Mouse (Mus musculus): ENCODE measurements around the gene Ifrd2. TPM values are rescaled to one million over a fixed set of nuclear protein-coding genes. Genes with fewer than 3 reads are reported as not detected.
A peak's percentile ranks its signal among the peaks of the same experiment; 100 is the strongest.

Ifrd2 gene
- total and polyA plus RNA-seq, 2 experiments from 2014 or later: 6.5 to 8.4 TPM

- 20% methylated on average over 9 of the region's 9 CpGs for WGBS
- Histone ChIP-seq H3K27me3 (ENCODE audit: insufficient read depth, low read length) (no peaks in the 10 kb centered on the region), H3K4me2 (ENCODE audit: low read depth, low read length, poor library complexity, severe bottlenecking) (peak overlapping the region; percentile 98; the same call in 1 of the 2 replicates), H3K9me3 (ENCODE audit: low read length) (no peaks in the 10 kb centered on the region), H3K4me3 (ENCODE audit: low read depth, low read length) (peak overlapping the region; percentile 80; the same call in 1 of the 2 replicates), H3K27ac (ENCODE audit: low read depth, low read length) (peak overlapping the region; percentile 95), H3K4me1 (ENCODE audit: insufficient read depth, low read length) (peaks cover 55% of the 10 kb centered on the region), H3K36me3 (ENCODE audit: insufficient read depth, low read length) (no peaks in the 10 kb centered on the region), H3K9ac (replicated peaks; ENCODE audit: low read length, poor library complexity, severe bottlenecking) (no peak overlapping the region)
- ATAC-seq (ENCODE audit: low FRiP score) (no peak), DNase-seq (ENCODE audit: low spot score) (no peak)
- no peak for TF ChIP-seq CTCF (IDR thresholded peaks at IDR 0.05)
These were observed 43.9 kb downstream of the Ifrd2 start for GRCm38 (mm10) chr9:107631311-107631826.

GRCm38 (mm10) chr9:107631861-107632260 lies 44.4 kb downstream of the Ifrd2 start:
- H3K4me1 ChIP-seq (ENCODE audit: insufficient read depth, low read length): peaks cover 51% of the 10 kb centered on the region
- no peak for TF ChIP-seq CTCF (IDR thresholded peaks at IDR 0.05)
- peak overlapping the region; percentile 95 for H3K27ac ChIP-seq (ENCODE audit: low read depth, low read length)
- no peaks in the 10 kb centered on the region for H3K9me3 ChIP-seq (ENCODE audit: low read length)
- peak overlapping the region; percentile 80; the same call in 1 of the 2 replicates for H3K4me3 ChIP-seq (ENCODE audit: low read depth, low read length)
- no peak for ATAC-seq (ENCODE audit: low FRiP score)
- WGBS: 60% methylated on average over 8 of the region's 8 CpGs
- no peaks in the 10 kb centered on the region for H3K36me3 ChIP-seq (ENCODE audit: insufficient read depth, low read length)
- peak overlapping the region; percentile 98 for H3K4me2 ChIP-seq (ENCODE audit: low read depth, low read length, poor library complexity, severe bottlenecking)
- H3K9ac ChIP-seq (replicated peaks; ENCODE audit: low read length, poor library complexity, severe bottlenecking): peak overlapping the region; percentile 87; the same call in 1 of the 2 replicates
- no peak for DNase-seq (ENCODE audit: low spot score)
- no peaks in the 10 kb centered on the region for H3K27me3 ChIP-seq (ENCODE audit: insufficient read depth, low read length)

- H3K4me1 ChIP-seq (ENCODE audit: insufficient read depth, low read length): peaks cover 49% of the 10 kb centered on the region
- ATAC-seq (ENCODE audit: low FRiP score): no peak
- no peaks in the 10 kb centered on the region for H3K36me3 ChIP-seq (ENCODE audit: insufficient read depth, low read length)
- no peak for TF ChIP-seq CTCF (IDR thresholded peaks at IDR 0.05)
- H3K4me3 ChIP-seq (ENCODE audit: low read depth, low read length): peak overlapping the region; percentile 80
- H3K9ac ChIP-seq (replicated peaks; ENCODE audit: low read length, poor library complexity, severe bottlenecking): peak overlapping the region; percentile 87
- no peaks in the 10 kb centered on the region for H3K9me3 ChIP-seq (ENCODE audit: low read length)
- peak overlapping the region; percentile 95 for H3K27ac ChIP-seq (ENCODE audit: low read depth, low read length)
- 13% methylated on average over 6 of the region's 6 CpGs for whole genome bisulfite sequencing
- peak overlapping the region; percentile 98 for H3K4me2 ChIP-seq (ENCODE audit: low read depth, low read length, poor library complexity, severe bottlenecking)
- H3K27me3 ChIP-seq (ENCODE audit: insufficient read depth, low read length): no peaks in the 10 kb centered on the region
- DNase-seq (ENCODE audit: low spot score): peak; percentile 68
These were observed 45.0 kb downstream of the Ifrd2 start for GRCm38 (mm10) chr9:107632478-107632877.

- peak; percentile 18; the same call in 1 of the 2 replicates for ATAC-seq (ENCODE audit: low FRiP score)
- TF ChIP-seq CTCF (IDR thresholded peaks at IDR 0.05): no peak
- WGBS: under 1% methylated on average over 33 of the region's 33 CpGs
These were observed 45.7 kb downstream of the Ifrd2 start for GRCm38 (mm10) chr9:107633091-107633660.

GRCm38 (mm10) chr9:107633661-107634405 lies 46.4 kb downstream of the Ifrd2 start:
- Histone ChIP-seq H3K4me3 (ENCODE audit: low read depth, low read length) (peak overlapping the region; percentile 80), H3K27me3 (ENCODE audit: insufficient read depth, low read length) (no peaks in the 10 kb centered on the region), H3K4me1 (ENCODE audit: insufficient read depth, low read length) (peaks cover 38% of the 10 kb centered on the region), H3K9me3 (ENCODE audit: low read length) (no peaks in the 10 kb centered on the region), H3K4me2 (ENCODE audit: low read depth, low read length, poor library complexity, severe bottlenecking) (peak overlapping the region; percentile 98), H3K9ac (replicated peaks; ENCODE audit: low read length, poor library complexity, severe bottlenecking) (peak overlapping the region; percentile 87), H3K36me3 (ENCODE audit: insufficient read depth, low read length) (no peaks in the 10 kb centered on the region), H3K27ac (ENCODE audit: low read depth, low read length) (peak overlapping the region; percentile 95)
- DNase-seq (ENCODE audit: low spot score): no peak
- WGBS: under 1% methylated on average over 15 of the region's 15 CpGs
- TF ChIP-seq CTCF (IDR thresholded peaks at IDR 0.05): no peak
- no peak for ATAC-seq (ENCODE audit: low FRiP score)

More at GRCm38 (mm10) chr9:107633091-107633660, 45.7 kb downstream of the Ifrd2 start:
- DNase-seq (ENCODE audit: low spot score): peak; percentile 70
- Histone ChIP-seq H3K4me2 (ENCODE audit: low read depth, low read length, poor library complexity, severe bottlenecking) (peak overlapping the region; percentile 98), H3K4me1 (ENCODE audit: insufficient read depth, low read length) (peaks cover 42% of the 10 kb centered on the region), H3K27me3 (ENCODE audit: insufficient read depth, low read length) (no peaks in the 10 kb centered on the region), H3K4me3 (ENCODE audit: low read depth, low read length) (peak overlapping the region; percentile 80), H3K27ac (ENCODE audit: low read depth, low read length) (peak overlapping the region; percentile 95), H3K9me3 (ENCODE audit: low read length) (no peaks in the 10 kb centered on the region), H3K36me3 (ENCODE audit: insufficient read depth, low read length) (no peaks in the 10 kb centered on the region), H3K9ac (replicated peaks; ENCODE audit: low read length, poor library complexity, severe bottlenecking) (peak overlapping the region; percentile 87)

All from midbrain, postnatal 0 days (tissue).